Mouse (Mus musculus) 416B (cell line): ENCODE measurements around the gene Tmx1.

ENCODE experiments used
- DNase-seq: peaks from one replicate; pipeline ENCODE4 v3.0.0; 2011; ENCODE audit warnings: low read depth

The Tmx1 gene

GRCm38 (mm10) chr12:70486716-70487480 is 34.0 kb downstream of the Tmx1 start:
- no peak for DNase-seq

- DNase-seq, result no peak
Observed at GRCm38 (mm10) chr12:70492441-70492840, 39.5 kb downstream of the Tmx1 start.

- DNase-seq, result peak; percentile 77
Observed at GRCm38 (mm10) chr12:70494494-70495281, 41.8 kb downstream of the Tmx1 start.

GRCm38 (mm10) chr12:70495282-70495922 is 42.5 kb downstream of the Tmx1 start:
- peak; percentile 8 for DNase-seq

GRCm38 (mm10) chr12:70498091-70498490 is 45.2 kb downstream of the Tmx1 start:
- no peak for DNase-seq

GRCm38 (mm10) chr12:70505971-70506370 is 53.1 kb downstream of the Tmx1 start:
- DNase-seq, result no peak

- no peak for DNase-seq
Observed at GRCm38 (mm10) chr12:70512023-70512422, 59.1 kb downstream of the Tmx1 start.

- peak; percentile 11 for DNase-seq
Observed at GRCm38 (mm10) chr12:70512431-70512830, 59.5 kb downstream of the Tmx1 start.
